Mouse (Mus musculus) heart, embryonic 16.5 days (tissue): Measurements from ENCODE around the gene Rasgrp2. TPM values are rescaled to one million over a fixed set of nuclear protein-coding genes. Genes with fewer than 3 reads are reported as not detected.

ENCODE experiments used
- ATAC-seq: fragments of 200-750 bp; cut with Nextera tagmentation; replicated peaks from 2 replicates; pipeline ENCODE4 v1.8.0; 2017; ENCODE audit warnings: moderate number of reproducible peaks; ENCODE audit not compliant: insufficient read depth, low FRiP score; ENCODE audit errors: extremely low read depth
- H3K27ac ChIP-seq: fragments of 300-500 bp; sonication (generic); 2 replicates; pipeline ENCODE4 v1.5.1; 2014; ENCODE audit warnings: mild to moderate bottlenecking, low read length, control low read depth, moderate library complexity
- H3K27me3 ChIP-seq: fragments of 300-500 bp; sonication (generic); 2 replicates; pipeline ENCODE4 v1.6.1; 2014; ENCODE audit warnings: low read length, mixed read lengths; ENCODE audit not compliant: control insufficient read depth, insufficient read depth
- H3K36me3 ChIP-seq: fragments of 300-500 bp; sonication (generic); 2 replicates; pipeline ENCODE4 v1.6.1; 2014; ENCODE audit not compliant: control insufficient read depth, insufficient read depth
- H3K4me1 ChIP-seq: fragments of 300-500 bp; sonication (generic); 2 replicates; pipeline ENCODE4 v1.6.1; 2014; ENCODE audit warnings: low read length, mixed read lengths; ENCODE audit not compliant: control insufficient read depth, insufficient read depth
- H3K4me2 ChIP-seq: fragments of 300-500 bp; sonication (generic); 2 replicates; pipeline ENCODE4 v1.6.1; 2014; ENCODE audit warnings: low read depth, mild to moderate bottlenecking, control low read depth, low read length
- H3K4me3 ChIP-seq: fragments of 300-500 bp; sonication (generic); 2 replicates; pipeline ENCODE4 v1.5.1; 2014; ENCODE audit warnings: mild to moderate bottlenecking, control low read depth, low read length
- H3K9ac ChIP-seq: fragments of 300-500 bp; sonication (generic); 2 replicates; pipeline ENCODE4 v1.6.1; 2014; ENCODE audit warnings: low read length, control low read depth
- H3K9me3 ChIP-seq: fragments of 300-500 bp; sonication (generic); replicated peaks from 2 replicates; pipeline ENCODE4 v1.6.1; 2016; ENCODE audit warnings: low read length; ENCODE audit not compliant: control insufficient read depth
- WGBS: fragments of 180-500 bp; shearing (Covaris S2); extraction: QIAGEN DNeasy Blood & Tissue Kit; methylation state at CpG from one replicate; pipeline ENCODE4 v1.1.7; 2014; 5-methylcytosine and 5-hydroxymethylcytosine counted together
- polyA plus RNA-seq: library from polyadenylated mRNA; unstranded; fragments of >200 nt; fragmentation: Nextera tagmentation; extraction: Ambion mirVana; gene quantifications from 2 replicates; pipeline ENCODE4 v1.2.1, GENCODE M21; 2015

Gene Rasgrp2
- polyA plus RNA-seq, 1 experiment from 2014 or later: 69.8 TPM

DNA sequence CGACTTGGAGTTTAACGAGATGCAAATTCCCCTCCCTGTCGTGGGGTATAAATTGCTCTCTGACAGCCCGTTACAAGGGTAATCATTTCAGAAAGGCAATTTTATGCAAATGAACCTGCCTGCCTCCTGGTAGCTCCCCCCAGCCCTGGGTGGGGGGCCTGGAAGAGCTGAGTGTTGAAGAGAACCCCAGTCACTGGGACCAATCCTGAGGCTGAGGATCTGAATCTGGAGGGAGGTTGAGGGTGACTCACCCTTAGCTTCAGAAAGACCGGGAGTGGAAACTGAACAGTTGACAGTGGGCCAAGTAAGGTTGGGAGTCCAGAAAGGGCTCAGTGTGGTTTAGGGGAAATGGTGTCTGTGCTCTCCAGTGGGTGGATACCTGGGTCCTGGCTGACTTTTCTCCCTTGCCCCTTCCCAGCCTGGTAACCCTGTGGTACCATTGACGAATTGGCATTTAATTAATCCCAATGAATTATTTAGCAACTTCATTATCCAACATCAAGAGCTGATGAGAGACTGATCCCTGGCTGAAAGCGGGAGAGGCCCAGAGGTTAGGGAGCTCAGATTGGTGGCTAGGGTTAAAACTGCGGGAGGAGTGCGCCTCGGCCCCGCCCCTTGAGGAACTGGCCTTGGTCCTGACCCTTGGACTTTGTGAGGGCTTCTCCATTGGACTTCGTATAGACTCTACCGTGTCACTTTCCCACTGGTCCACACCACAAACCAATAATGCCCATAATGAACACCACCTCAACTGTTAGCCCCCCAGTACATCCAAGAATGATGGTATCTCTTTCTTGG, 27.8 kb downstream of the Rasgrp2 start:
- Histone ChIP-seq H3K36me3 (no peaks in the 10 kb centered on the region), H3K27me3 (peaks cover 78% of the 10 kb centered on the region), H3K4me1 (peaks cover 9% of the 10 kb centered on the region; the same call in 1 of the 2 replicates), H3K4me3 (no peak overlapping the region), H3K9me3 (no peaks in the 10 kb centered on the region), H3K27ac (no peak overlapping the region), H3K9ac (no peak overlapping the region), H3K4me2 (no peak overlapping the region)
- 23% methylated on average over 13 of the region's 13 CpGs for WGBS
- no peak for ATAC-seq

DNA sequence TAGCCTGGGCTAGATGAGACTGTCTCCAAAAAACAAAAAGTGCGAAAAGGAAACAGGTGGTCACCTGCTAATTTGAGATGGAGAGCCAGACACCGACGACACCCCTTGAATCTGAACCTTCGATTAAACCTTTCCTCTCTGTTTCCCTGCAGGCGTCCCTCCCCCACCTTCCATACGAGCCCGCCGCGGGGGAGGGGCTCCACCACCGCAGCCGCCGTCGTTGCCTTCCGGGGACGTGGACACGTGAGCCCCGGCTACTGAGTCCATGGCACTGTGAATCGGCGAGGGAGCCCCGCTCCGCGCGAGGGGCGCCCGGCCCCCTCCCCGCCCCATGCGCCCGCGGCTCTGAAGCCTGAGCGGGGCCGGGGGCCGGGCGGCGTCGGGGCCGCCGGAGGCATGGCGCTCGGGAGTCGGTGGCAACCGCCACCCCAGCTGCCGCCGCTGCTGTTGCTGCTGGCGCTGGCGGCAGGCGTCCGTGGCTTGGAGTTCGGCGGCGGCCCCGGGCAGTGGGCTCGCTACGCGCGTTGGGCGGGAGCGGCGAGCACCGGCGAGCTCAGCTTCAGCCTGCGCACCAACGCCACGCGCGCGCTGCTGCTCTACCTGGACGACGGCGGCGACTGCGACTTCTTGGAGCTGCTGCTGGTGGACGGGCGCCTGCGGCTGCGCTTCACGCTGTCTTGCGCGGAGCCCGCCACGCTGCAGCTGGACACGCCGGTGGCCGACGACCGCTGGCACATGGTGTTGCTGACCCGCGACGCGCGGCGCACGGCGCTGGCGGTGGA, 28.7 kb downstream of the Rasgrp2 start:
- 2% methylated on average over 92 of the region's 94 CpGs for WGBS
- Histone ChIP-seq H3K9me3 (no peaks in the 10 kb centered on the region), H3K9ac (no peak overlapping the region), H3K27me3 (peaks cover 79% of the 10 kb centered on the region), H3K36me3 (no peaks in the 10 kb centered on the region), H3K4me3 (peak overlapping the region; percentile 25), H3K4me2 (peak overlapping the region; percentile 42), H3K4me1 (peaks cover 9% of the 10 kb centered on the region; the same call in 1 of the 2 replicates), H3K27ac (no peak overlapping the region)
- ATAC-seq: 0 out of 2 replicates have a peak, but pooled peaks have one; percentile 12

DNA sequence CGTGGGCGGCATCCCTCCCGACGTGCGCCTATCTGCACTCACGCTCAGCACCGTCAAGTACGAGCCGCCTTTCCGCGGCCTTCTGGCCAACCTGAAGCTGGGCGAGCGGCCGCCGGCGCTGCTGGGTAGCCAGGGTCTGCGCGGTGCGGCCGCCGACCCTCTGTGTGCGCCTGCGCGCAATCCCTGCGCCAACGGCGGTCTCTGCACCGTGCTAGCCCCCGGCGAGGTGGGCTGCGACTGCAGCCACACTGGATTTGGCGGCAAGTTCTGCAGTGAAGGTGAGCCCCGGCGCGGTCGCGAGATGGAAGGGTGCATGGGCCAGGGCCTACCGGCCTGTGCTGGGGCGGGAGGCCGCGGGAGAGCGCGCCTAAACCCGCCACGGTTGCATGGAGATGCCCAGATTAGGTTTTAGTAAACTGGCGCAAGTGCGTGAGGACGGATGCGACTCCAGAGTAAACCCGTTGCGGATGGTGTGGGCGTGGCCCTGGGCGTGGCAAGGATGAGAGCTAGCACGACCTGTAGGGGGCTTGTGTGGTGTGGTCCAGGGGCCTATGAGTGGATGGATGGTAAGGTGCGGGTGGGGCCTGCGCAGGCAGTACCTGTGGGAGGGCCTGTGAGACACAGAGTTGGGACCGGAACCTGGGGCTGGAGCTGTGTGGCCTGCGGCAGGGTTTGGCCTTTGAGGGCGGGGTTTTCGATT, 29.5 kb downstream of the Rasgrp2 start:
- Histone ChIP-seq H3K9ac (no peak overlapping the region), H3K27me3 (peaks cover 75% of the 10 kb centered on the region), H3K4me1 (peaks cover 9% of the 10 kb centered on the region; the same call in 1 of the 2 replicates), H3K4me2 (peak overlapping the region; percentile 42), H3K27ac (no peak overlapping the region), H3K4me3 (peak overlapping the region; percentile 25), H3K36me3 (no peaks in the 10 kb centered on the region), H3K9me3 (no peaks in the 10 kb centered on the region)
- under 1% methylated on average over 60 of the region's 60 CpGs for WGBS
- ATAC-seq: no peak

DNA sequence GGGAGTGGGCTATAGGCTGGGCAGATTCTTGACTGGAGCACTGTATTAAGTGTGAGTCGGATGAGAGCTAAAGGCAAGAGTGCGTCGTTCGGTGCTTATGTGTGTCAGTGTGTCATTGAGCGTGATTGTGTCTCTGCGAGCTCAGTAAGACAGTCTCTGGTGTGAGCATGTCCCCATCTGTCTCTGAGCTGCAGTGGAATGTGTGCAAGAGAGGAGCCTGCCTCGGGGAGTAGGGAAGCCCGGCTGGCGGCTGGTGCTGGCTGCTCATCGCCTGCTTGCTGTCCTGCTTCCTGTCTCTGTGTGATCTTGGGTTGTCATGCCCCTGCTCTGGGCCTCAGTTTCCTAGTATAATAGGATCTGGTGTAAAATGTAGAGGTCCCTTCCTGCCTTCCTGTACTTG, 43.9 kb downstream of the Rasgrp2 start:
- peaks cover 15% of the 10 kb centered on the region for H3K27me3 ChIP-seq
- no peaks in the 10 kb centered on the region for H3K9me3 ChIP-seq
- no peak for ATAC-seq
- no peak overlapping the region for H3K27ac ChIP-seq
- H3K4me3 ChIP-seq: no peak overlapping the region
- 60% methylated on average over 10 of the region's 10 CpGs for WGBS
- H3K36me3 ChIP-seq: no peaks in the 10 kb centered on the region
- H3K4me2 ChIP-seq: no peak overlapping the region
- H3K9ac ChIP-seq: no peak overlapping the region
- H3K4me1 ChIP-seq: no peaks in the 10 kb centered on the region

DNA sequence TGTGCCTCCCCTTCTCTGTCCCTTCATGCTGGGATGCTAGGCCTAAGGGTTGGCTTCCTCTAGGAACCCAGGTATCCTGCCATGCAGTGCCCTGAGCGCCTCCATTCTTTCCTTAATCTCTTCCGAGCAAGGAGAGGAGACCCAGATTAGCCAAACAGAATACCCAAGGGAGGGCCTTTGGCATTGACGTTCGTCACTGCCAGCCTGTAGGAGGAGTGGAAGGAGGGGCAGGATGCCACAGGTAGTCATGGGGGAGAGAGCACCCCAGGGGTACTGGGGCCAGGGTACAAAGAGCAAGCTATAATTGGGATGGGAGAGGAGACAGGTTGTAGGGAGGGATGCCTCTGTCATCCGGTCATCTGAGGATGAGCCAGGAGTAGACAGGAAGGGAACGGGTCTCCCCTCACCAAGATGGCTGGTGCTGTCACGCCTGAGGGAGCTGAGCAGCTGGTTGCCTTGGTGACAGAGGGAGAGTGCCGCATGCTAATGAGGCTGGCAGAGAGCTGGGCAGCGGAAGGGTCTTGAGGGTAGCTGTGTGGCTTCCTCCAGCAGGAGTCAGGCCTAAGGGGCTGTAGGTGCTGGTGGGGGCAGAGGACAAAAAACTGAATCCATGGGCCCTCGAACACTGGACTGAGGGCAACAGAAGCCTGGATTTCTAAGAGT, 46.8 kb downstream of the Rasgrp2 start:
- WGBS: 43% methylated on average over 10 of the region's 10 CpGs
- Histone ChIP-seq H3K4me3 (no peak overlapping the region), H3K9me3 (no peaks in the 10 kb centered on the region), H3K27me3 (peaks cover 20% of the 10 kb centered on the region), H3K4me2 (no peak overlapping the region), H3K4me1 (no peaks in the 10 kb centered on the region), H3K9ac (no peak overlapping the region), H3K27ac (no peak overlapping the region), H3K36me3 (no peaks in the 10 kb centered on the region)
- ATAC-seq: no peak

DNA sequence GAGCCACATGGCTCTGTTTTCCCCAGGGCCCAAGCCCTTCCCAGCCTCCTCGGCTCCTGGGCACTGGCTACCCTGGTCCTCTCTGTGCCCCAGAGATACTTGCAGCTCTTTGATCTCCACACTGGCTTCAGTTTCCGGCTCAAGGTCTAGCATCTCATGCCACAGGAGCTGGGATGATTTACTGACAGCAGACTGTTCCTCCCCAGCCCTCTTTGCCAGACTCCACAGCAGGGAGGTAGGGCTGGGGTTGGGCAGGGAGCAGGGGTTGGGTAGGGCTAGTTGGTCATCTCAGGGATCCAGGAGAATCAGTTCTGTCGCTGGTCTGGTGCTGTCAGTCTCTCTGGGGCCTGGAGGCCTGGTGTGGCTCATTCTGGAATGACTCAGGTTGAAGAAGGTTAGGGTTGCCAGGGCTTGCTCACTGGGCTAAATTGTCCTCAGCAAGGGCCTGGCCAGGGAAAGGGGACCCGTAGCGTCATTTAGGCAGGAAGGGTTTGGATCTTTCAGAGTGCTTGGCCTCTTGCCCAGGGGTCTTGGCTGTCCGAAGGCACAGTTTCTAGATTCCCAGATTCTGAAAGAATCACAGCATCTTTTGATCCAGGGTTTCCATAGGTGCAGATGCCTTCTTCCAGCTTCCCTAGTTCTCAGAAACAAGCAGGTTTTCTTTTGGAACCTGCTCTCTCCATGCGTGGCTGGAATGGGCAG, 47.7 kb downstream of the Rasgrp2 start:
- Histone ChIP-seq H3K9ac (no peak overlapping the region), H3K36me3 (no peaks in the 10 kb centered on the region), H3K4me1 (no peaks in the 10 kb centered on the region), H3K27ac (no peak overlapping the region), H3K4me3 (no peak overlapping the region), H3K4me2 (no peak overlapping the region), H3K9me3 (no peaks in the 10 kb centered on the region), H3K27me3 (peaks cover 20% of the 10 kb centered on the region)
- 50% methylated on average over 7 of the region's 7 CpGs for WGBS
- no peak for ATAC-seq

DNA sequence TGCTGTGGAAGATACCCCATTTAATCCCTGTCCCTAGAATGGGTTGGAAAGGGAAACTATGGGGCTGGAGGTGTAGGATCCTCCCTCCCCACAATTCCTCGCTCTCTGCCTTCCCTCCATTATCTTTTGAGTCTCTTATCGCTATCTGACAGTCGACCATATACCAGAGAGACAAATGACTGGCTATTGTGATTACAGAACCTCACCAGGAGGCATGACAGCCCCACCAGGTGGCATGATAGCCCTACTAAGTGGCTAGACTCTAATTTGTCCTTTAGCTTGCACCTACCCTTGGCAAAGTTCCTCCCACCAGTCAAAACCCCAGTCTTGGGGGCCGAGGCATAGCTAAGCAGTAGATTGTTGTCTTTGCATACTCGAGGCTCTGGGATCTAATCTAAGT, 49.6 kb downstream of the Rasgrp2 start:
- H3K36me3 ChIP-seq: no peaks in the 10 kb centered on the region
- H3K4me1 ChIP-seq: no peaks in the 10 kb centered on the region
- WGBS: 19% methylated on average over 5 of the region's 5 CpGs
- no peak overlapping the region for H3K27ac ChIP-seq
- ATAC-seq: no peak
- H3K9me3 ChIP-seq: no peaks in the 10 kb centered on the region
- no peak overlapping the region for H3K9ac ChIP-seq
- H3K4me3 ChIP-seq: peak overlapping the region; percentile 26; the same call in 1 of the 2 replicates
- H3K4me2 ChIP-seq: no peak overlapping the region
- H3K27me3 ChIP-seq: peaks cover 20% of the 10 kb centered on the region

DNA sequence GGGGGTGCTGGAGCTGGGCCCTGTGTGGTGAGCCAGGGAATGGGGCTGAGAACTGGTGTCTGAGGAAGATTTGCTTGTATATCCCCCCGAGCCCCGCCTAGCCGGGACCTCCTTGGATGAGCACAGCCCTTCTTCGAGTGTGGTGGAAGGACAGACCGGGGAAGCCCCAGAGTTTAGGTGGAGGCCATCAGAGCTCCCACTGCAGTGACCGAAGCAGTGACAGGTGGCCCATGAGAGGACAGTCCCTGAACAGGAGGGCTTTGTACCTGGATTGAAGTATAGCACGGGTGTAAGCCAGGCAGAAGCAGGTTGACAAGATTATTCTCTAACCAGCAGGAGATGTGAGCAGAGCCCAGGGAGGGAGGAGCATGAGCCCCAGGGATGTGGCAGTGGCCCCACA, 50.7 kb downstream of the Rasgrp2 start:
- H3K9me3 ChIP-seq: no peaks in the 10 kb centered on the region
- no peak overlapping the region for H3K4me3 ChIP-seq
- WGBS: 62% methylated on average over 7 of the region's 7 CpGs
- ATAC-seq: no peak
- H3K27ac ChIP-seq: no peak overlapping the region
- no peak overlapping the region for H3K4me2 ChIP-seq
- H3K9ac ChIP-seq: no peak overlapping the region
- no peaks in the 10 kb centered on the region for H3K36me3 ChIP-seq
- peaks cover 14% of the 10 kb centered on the region for H3K27me3 ChIP-seq
- no peaks in the 10 kb centered on the region for H3K4me1 ChIP-seq
